Mouse (Mus musculus): Measurements from ENCODE around the gene Cep152. TPM values are rescaled to one million over a fixed set of nuclear protein-coding genes. Genes with fewer than 3 reads are reported as not detected.

Cep152 gene
- polyA plus RNA-seq, 1 experiment: 9.7 TPM

- TF ChIP-seq CTCF (IDR thresholded peaks at IDR 0.05; ENCODE audit: low read depth, low read length) (no peak), EP300 (IDR thresholded peaks at IDR 0.05; ENCODE audit: insufficient read depth, low read depth, low read length) (no peak), POLR2A (IDR thresholded peaks at IDR 0.05; ENCODE audit: insufficient read depth, low read length) (no peak)
- Histone ChIP-seq H3K27ac (ENCODE audit: insufficient read depth, low read length) (no peak overlapping the region), H3K9me3 (replicated peaks; ENCODE audit: control insufficient read depth, insufficient read depth, low read length, poor library complexity, severe bottlenecking) (no peaks in the 10 kb centered on the region), H3K27me3 (ENCODE audit: control insufficient read depth, insufficient read depth, low read length, poor library complexity, severe bottlenecking) (no peaks in the 10 kb centered on the region), H3K4me1 (ENCODE audit: control insufficient read depth, insufficient read depth, low read length) (no peaks in the 10 kb centered on the region), H3K9ac (ENCODE audit: low read depth, poor library complexity, severe bottlenecking) (no peak overlapping the region), H3K4me3 (ENCODE audit: low read depth, low read length) (no peak overlapping the region), H3K36me3 (ENCODE audit: control insufficient read depth, insufficient read depth, low read length, poor library complexity, severe bottlenecking) (peaks cover 18% of the 10 kb centered on the region)
Observed at GRCm38 (mm10) chr2:125623211-125623610, 1.7 kb downstream of the Cep152 start.

DNA sequence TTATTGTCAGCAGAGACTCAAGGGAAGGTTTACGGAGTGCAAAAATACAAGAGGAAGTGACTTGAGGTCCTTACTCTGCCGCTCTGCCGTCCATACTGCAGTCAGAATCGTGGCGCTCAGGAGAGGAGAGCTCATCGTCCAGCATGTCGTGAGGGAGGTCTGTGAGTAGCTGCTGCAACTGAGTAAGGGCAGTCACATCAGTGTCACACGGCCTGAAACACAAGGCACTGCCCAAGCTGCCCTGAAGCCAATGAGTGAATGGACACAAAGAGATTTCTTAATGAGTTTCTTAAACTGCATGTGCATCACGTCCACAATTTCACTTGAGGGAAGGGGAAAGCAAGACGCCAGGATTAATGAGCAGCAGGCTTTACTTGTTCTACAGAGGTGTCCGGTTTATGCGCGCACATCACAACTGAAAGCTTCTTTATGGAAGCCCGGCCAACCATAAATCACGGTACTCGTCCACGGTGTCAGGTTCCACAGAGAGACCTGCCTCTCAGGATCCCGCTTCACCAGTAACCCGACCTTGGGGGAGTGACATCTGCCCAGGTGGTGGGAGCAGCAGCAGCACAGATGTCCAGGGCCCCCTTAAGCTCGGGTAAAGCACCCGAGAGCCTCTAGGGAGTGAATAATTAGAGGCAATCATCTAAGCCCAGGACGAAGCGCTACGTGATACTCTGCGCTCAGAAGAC lies 4.6 kb downstream of the Cep152 start:
- Histone ChIP-seq H3K9me3 (replicated peaks; ENCODE audit: control insufficient read depth, insufficient read depth, low read length, poor library complexity, severe bottlenecking) (no peaks in the 10 kb centered on the region), H3K9ac (ENCODE audit: low read depth, poor library complexity, severe bottlenecking) (no peak overlapping the region), H3K4me1 (ENCODE audit: control insufficient read depth, insufficient read depth, low read length) (no peaks in the 10 kb centered on the region), H3K27me3 (ENCODE audit: control insufficient read depth, insufficient read depth, low read length, poor library complexity, severe bottlenecking) (no peaks in the 10 kb centered on the region), H3K36me3 (ENCODE audit: control insufficient read depth, insufficient read depth, low read length, poor library complexity, severe bottlenecking) (peaks cover 32% of the 10 kb centered on the region), H3K4me3 (ENCODE audit: low read depth, low read length) (no peak overlapping the region), H3K27ac (ENCODE audit: insufficient read depth, low read length) (no peak overlapping the region)
- no peak for TF ChIP-seq POLR2A (IDR thresholded peaks at IDR 0.05; ENCODE audit: insufficient read depth, low read length)
- no peak for TF ChIP-seq CTCF (IDR thresholded peaks at IDR 0.05; ENCODE audit: low read depth, low read length)
- TF ChIP-seq EP300 (IDR thresholded peaks at IDR 0.05; ENCODE audit: insufficient read depth, low read depth, low read length): no peak

- Histone ChIP-seq H3K27ac (ENCODE audit: insufficient read depth, low read length) (no peak overlapping the region), H3K9ac (ENCODE audit: low read depth, poor library complexity, severe bottlenecking) (no peak overlapping the region), H3K4me1 (ENCODE audit: control insufficient read depth, insufficient read depth, low read length) (no peaks in the 10 kb centered on the region), H3K36me3 (ENCODE audit: control insufficient read depth, insufficient read depth, low read length, poor library complexity, severe bottlenecking) (peaks cover 54% of the 10 kb centered on the region), H3K27me3 (ENCODE audit: control insufficient read depth, insufficient read depth, low read length, poor library complexity, severe bottlenecking) (no peaks in the 10 kb centered on the region), H3K4me3 (ENCODE audit: low read depth, low read length) (no peak overlapping the region), H3K9me3 (replicated peaks; ENCODE audit: control insufficient read depth, insufficient read depth, low read length, poor library complexity, severe bottlenecking) (no peaks in the 10 kb centered on the region)
- no peak for TF ChIP-seq CTCF (IDR thresholded peaks at IDR 0.05; ENCODE audit: low read depth, low read length)
- TF ChIP-seq POLR2A (IDR thresholded peaks at IDR 0.05; ENCODE audit: insufficient read depth, low read length): no peak
- TF ChIP-seq EP300 (IDR thresholded peaks at IDR 0.05; ENCODE audit: insufficient read depth, low read depth, low read length): no peak
Observed at GRCm38 (mm10) chr2:125615858-125616424, 9.0 kb downstream of the Cep152 start.

DNA sequence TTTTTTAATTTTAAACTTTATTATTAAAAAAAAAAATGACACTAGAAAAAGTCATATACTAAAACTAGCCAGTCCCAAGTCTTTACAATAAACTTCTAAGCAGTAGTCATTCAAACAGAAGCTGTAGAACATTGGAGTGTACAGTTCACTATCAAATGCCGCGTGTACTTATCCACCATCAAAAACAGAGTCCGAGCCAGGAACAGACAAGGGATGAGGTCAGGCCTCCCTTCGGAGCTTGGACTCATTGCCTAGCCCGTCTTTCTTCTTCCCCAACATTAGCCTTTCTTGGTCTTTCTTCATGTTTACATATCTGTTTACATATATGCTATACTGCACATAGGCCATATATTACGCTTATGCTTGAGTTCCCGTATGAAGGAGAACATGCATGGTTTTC lies 9.5 kb downstream of the Cep152 start:
- H3K27ac ChIP-seq (ENCODE audit: insufficient read depth, low read length): no peak overlapping the region
- no peak overlapping the region for H3K4me3 ChIP-seq (ENCODE audit: low read depth, low read length)
- H3K36me3 ChIP-seq (ENCODE audit: control insufficient read depth, insufficient read depth, low read length, poor library complexity, severe bottlenecking): peaks cover 55% of the 10 kb centered on the region
- no peaks in the 10 kb centered on the region for H3K9me3 ChIP-seq (replicated peaks; ENCODE audit: control insufficient read depth, insufficient read depth, low read length, poor library complexity, severe bottlenecking)
- H3K9ac ChIP-seq (ENCODE audit: low read depth, poor library complexity, severe bottlenecking): no peak overlapping the region
- no peaks in the 10 kb centered on the region for H3K27me3 ChIP-seq (ENCODE audit: control insufficient read depth, insufficient read depth, low read length, poor library complexity, severe bottlenecking)
- no peaks in the 10 kb centered on the region for H3K4me1 ChIP-seq (ENCODE audit: control insufficient read depth, insufficient read depth, low read length)
- TF ChIP-seq CTCF (IDR thresholded peaks at IDR 0.05; ENCODE audit: low read depth, low read length) (no peak), EP300 (IDR thresholded peaks at IDR 0.05; ENCODE audit: insufficient read depth, low read depth, low read length) (no peak), POLR2A (IDR thresholded peaks at IDR 0.05; ENCODE audit: insufficient read depth, low read length) (no peak)

DNA sequence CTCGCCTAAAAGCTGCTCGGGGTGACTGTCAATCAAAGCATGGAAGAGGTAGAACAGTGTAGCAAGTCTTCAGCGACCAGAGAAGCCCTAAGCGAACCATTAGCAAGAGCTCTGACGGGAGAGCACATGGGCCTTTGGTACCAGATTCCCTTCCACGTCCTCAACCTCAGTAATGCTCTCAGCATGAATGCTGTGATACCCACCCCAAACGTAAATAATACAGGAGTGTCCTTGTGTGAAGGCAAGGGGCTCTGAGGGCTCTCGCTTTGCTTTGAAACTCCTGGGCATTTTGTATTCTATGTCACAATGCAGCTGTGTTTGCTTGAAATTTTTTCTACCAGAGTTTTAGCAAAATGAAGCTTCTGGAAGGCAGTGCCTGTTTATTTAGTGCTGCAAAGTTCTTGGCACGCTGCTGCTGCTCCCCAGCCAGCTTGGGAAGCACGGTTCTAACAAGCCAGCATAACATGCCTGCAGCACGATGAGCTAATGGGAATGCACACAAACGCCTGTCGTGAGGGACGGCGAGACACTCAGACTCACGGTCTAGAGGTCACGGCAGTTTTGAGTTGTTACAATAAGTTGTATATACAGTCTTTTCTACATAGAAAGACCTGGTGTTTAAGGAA lies 18.6 kb downstream of the Cep152 start:
- Histone ChIP-seq H3K4me1 (ENCODE audit: control insufficient read depth, insufficient read depth, low read length) (no peaks in the 10 kb centered on the region), H3K9ac (ENCODE audit: low read depth, poor library complexity, severe bottlenecking) (no peak overlapping the region), H3K4me3 (ENCODE audit: low read depth, low read length) (no peak overlapping the region), H3K36me3 (ENCODE audit: control insufficient read depth, insufficient read depth, low read length, poor library complexity, severe bottlenecking) (peaks cover 30% of the 10 kb centered on the region), H3K9me3 (replicated peaks; ENCODE audit: control insufficient read depth, insufficient read depth, low read length, poor library complexity, severe bottlenecking) (no peaks in the 10 kb centered on the region), H3K27me3 (ENCODE audit: control insufficient read depth, insufficient read depth, low read length, poor library complexity, severe bottlenecking) (no peaks in the 10 kb centered on the region), H3K27ac (ENCODE audit: insufficient read depth, low read length) (no peak overlapping the region)
- TF ChIP-seq CTCF (IDR thresholded peaks at IDR 0.05; ENCODE audit: low read depth, low read length) (no peak), POLR2A (IDR thresholded peaks at IDR 0.05; ENCODE audit: insufficient read depth, low read length) (no peak), EP300 (IDR thresholded peaks at IDR 0.05; ENCODE audit: insufficient read depth, low read depth, low read length) (no peak)

DNA sequence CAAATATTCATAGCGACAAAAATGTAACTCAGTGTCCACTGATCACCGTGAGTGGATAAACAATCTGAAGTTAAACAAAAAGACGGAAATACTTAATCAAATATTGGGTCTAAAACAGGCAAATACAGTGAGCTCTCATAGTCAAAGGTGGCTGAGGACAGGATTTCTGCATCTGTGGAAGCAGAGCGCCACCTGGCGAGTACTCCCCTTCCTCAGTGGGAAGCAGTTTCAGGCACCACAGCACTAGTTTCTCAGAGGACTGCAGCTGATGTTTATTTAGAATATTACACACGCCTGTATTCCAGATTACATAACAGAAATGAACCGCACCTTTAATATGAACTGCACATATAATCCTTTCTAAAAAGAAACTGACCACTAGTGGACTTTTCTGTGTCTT lies 20.3 kb downstream of the Cep152 start:
- H3K36me3 ChIP-seq (ENCODE audit: control insufficient read depth, insufficient read depth, low read length, poor library complexity, severe bottlenecking): peaks cover 34% of the 10 kb centered on the region
- H3K27ac ChIP-seq (ENCODE audit: insufficient read depth, low read length): no peak overlapping the region
- TF ChIP-seq CTCF (IDR thresholded peaks at IDR 0.05; ENCODE audit: low read depth, low read length) (peak; percentile 66), EP300 (IDR thresholded peaks at IDR 0.05; ENCODE audit: insufficient read depth, low read depth, low read length) (no peak)
- H3K27me3 ChIP-seq (ENCODE audit: control insufficient read depth, insufficient read depth, low read length, poor library complexity, severe bottlenecking): no peaks in the 10 kb centered on the region
- H3K4me1 ChIP-seq (ENCODE audit: control insufficient read depth, insufficient read depth, low read length): no peaks in the 10 kb centered on the region
- H3K9me3 ChIP-seq (replicated peaks; ENCODE audit: control insufficient read depth, insufficient read depth, low read length, poor library complexity, severe bottlenecking): no peaks in the 10 kb centered on the region
- H3K9ac ChIP-seq (ENCODE audit: low read depth, poor library complexity, severe bottlenecking): no peak overlapping the region
- no peak overlapping the region for H3K4me3 ChIP-seq (ENCODE audit: low read depth, low read length)

Measured in ES-Bruce4 (cell line).